Mouse (Mus musculus) heart, embryonic 13.5 days (tissue): ENCODE measurements around the gene Tti1. TPM values are rescaled to one million over a fixed set of nuclear protein-coding genes. Genes with fewer than 3 reads are reported as not detected.
"Not testable (repeated sequence)": the region's sequence is repeated elsewhere in the genome, so short reads cannot be mapped to it uniquely, and the experiment has no call there.

Experiments
- ATAC-seq: fragments of 200-750 bp; cut with Nextera tagmentation; 2 replicates; pipeline ENCODE4 v1.8.0; 2017; ENCODE audit warnings: moderate TSS enrichment; ENCODE audit not compliant: insufficient number of reproducible peaks, low FRiP score, low TSS enrichment; ENCODE audit errors: extremely low read depth
- H3K27ac ChIP-seq: fragments of 300-500 bp; sonication (generic); replicated peaks from 2 replicates; pipeline ENCODE4 v1.5.1; 2015; ENCODE audit warnings: moderate library complexity, mild to moderate bottlenecking, inconsistent platforms
- H3K27me3 ChIP-seq: fragments of 300-500 bp; sonication (generic); replicated peaks from 2 replicates; pipeline ENCODE4 v1.6.1; 2015; ENCODE audit warnings: mild to moderate bottlenecking, inconsistent platforms
- H3K36me3 ChIP-seq: fragments of 300-500 bp; sonication (generic); 2 replicates; pipeline ENCODE4 v1.6.1; 2015; ENCODE audit warnings: mild to moderate bottlenecking, inconsistent platforms
- H3K4me1 ChIP-seq: fragments of 300-500 bp; sonication (generic); 2 replicates; pipeline ENCODE4 v1.6.1; 2015; ENCODE audit warnings: inconsistent platforms
- H3K4me2 ChIP-seq: fragments of 300-500 bp; sonication (generic); 2 replicates; pipeline ENCODE4 v1.6.1; 2015; ENCODE audit warnings: inconsistent platforms, mild to moderate bottlenecking, moderate library complexity
- H3K4me3 ChIP-seq: fragments of 300-500 bp; sonication (generic); 2 replicates; pipeline ENCODE4 v1.5.1; 2015; ENCODE audit warnings: moderate library complexity, mild to moderate bottlenecking, inconsistent platforms
- H3K9ac ChIP-seq: fragments of 300-500 bp; sonication (generic); 2 replicates; pipeline ENCODE4 v1.6.1; 2015; ENCODE audit warnings: inconsistent platforms, mild to moderate bottlenecking, moderate library complexity
- H3K9me3 ChIP-seq: fragments of 300-500 bp; sonication (generic); 2 replicates; pipeline ENCODE4 v1.6.1; 2016; ENCODE audit warnings: inconsistent platforms
- WGBS: fragments of 180-500 bp; shearing (Covaris S2); methylation state at CpG from one replicate; pipeline ENCODE4 v1.1.7; 2015; ENCODE audit warnings: mixed read lengths; 5-methylcytosine and 5-hydroxymethylcytosine counted together
- polyA plus RNA-seq: library from polyadenylated mRNA; unstranded; fragments of >200 nt; fragmentation: Nextera tagmentation; extraction: Ambion mirVana; gene quantifications from 2 replicates; pipeline ENCODE4 v1.2.1, GENCODE M21; 2015

Tti1 gene
- polyA plus RNA-seq, 1 experiment from 2014 or later, result 22.1 TPM

DNA sequence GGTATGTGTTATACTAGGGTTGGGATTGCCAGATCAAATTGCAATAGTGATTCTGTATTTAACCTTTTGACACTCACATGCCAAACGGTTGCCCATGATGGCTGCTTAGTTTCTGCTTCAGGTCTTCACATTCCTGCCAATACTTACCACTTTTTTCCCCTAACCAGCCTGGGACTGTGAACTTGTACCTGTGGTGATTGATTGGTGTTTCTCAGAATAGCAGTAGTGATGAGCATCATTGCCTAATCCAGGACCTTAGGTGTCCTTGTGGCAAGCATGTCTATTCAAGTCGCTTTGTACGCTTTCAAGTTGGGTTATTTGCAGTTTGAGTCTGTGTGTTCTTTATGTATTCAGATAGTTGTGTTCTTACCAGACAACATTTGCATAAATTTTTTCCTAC is 34.8 kb upstream of the Tti1 start:
- Histone ChIP-seq H3K4me2 (no peak overlapping the region), H3K27ac (no peak overlapping the region), H3K4me1 (peaks cover 51% of the 10 kb centered on the region), H3K4me3 (no peak overlapping the region), H3K36me3 (peaks cover 72% of the 10 kb centered on the region), H3K9ac (no peak overlapping the region), H3K9me3 (no peaks in the 10 kb centered on the region), H3K27me3 (no peaks in the 10 kb centered on the region)
- 84% methylated on average over 3 of the region's 3 CpGs for WGBS
- no peak for ATAC-seq

DNA sequence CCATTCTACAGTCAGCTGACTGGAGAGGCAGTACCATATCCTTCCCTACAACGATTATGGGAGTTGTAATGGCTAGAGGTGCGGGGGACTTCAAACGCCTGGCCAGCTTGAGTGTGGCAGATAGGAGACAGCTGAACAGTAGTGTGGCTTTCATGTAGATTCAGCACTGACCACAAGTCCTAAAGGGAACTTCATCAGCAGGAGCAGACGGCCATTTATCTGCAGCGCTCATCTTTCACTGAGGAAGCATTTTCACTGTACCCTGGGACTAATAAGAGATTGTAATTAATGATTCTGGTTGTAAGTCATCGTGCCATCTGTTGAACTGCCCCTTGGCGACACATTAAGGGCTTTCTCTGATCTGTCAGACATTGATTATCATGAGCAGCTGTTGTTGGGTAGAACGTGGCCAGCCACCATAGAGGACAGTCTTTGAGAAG is 31.5 kb upstream of the Tti1 start:
- no peak for ATAC-seq
- H3K27me3 ChIP-seq, result no peaks in the 10 kb centered on the region
- no peak overlapping the region for H3K4me2 ChIP-seq
- no peak overlapping the region for H3K4me3 ChIP-seq
- no peak overlapping the region for H3K9ac ChIP-seq
- peaks cover 86% of the 10 kb centered on the region for H3K36me3 ChIP-seq
- peaks cover 20% of the 10 kb centered on the region for H3K4me1 ChIP-seq
- 63% methylated on average over 8 of the region's 8 CpGs for WGBS
- 0 out of 2 replicates have a peak overlapping the region, but pooled peaks have one; percentile 10 for H3K27ac ChIP-seq
- no peaks in the 10 kb centered on the region for H3K9me3 ChIP-seq

DNA sequence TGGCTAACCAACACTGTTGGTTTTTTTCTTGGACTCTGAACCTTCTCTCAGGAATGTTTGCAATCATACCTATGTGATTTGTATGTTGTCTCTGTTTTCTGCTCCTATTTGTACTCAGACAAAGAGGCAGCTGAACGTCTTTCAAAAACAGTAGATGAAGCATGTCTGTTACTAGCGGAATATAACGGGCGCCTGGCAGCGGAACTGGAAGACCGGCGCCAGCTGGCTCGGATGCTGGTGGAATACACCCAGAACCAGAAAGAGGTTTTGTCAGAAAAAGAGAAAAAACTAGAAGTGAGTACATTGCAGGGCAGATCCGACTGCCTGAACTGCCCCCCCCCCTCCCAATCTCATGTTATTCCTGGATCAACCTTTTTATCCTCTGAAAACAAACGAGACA is 30.3 kb upstream of the Tti1 start:
- ATAC-seq, result no peak
- no peak overlapping the region for H3K9ac ChIP-seq
- no peaks in the 10 kb centered on the region for H3K9me3 ChIP-seq
- no peaks in the 10 kb centered on the region for H3K27me3 ChIP-seq
- peaks cover 89% of the 10 kb centered on the region for H3K36me3 ChIP-seq
- no peak overlapping the region for H3K4me3 ChIP-seq
- WGBS, result 86% methylated on average over 10 of the region's 10 CpGs
- peaks cover 8% of the 10 kb centered on the region for H3K4me1 ChIP-seq
- no peak overlapping the region for H3K27ac ChIP-seq
- no peak overlapping the region for H3K4me2 ChIP-seq

DNA sequence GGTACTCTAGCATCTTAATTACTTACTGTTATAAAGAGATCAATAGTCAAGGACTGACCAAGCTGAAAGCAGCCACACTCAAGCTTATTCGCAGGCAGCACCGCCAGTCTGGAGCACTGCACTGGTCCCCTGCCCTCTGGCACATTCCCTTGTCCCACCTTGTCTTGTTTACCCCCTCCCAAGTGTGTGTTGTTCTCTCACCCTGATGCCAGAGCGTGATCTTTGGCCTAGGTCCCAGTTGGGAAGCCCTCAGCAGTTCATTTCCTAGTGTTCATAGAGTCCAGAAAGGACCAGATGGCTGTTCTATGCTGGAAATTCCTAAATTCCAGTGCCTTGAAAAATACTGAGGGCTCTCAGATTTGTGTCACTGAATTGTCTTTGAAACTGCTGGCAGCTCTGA is 28.8 kb upstream of the Tti1 start:
- no peak for ATAC-seq
- Histone ChIP-seq H3K4me1 (peaks cover 9% of the 10 kb centered on the region), H3K4me3 (no peak overlapping the region), H3K4me2 (no peak overlapping the region), H3K9me3 (no peaks in the 10 kb centered on the region), H3K36me3 (peaks cover 85% of the 10 kb centered on the region), H3K27me3 (no peaks in the 10 kb centered on the region), H3K27ac (no peak overlapping the region), H3K9ac (no peak overlapping the region)
- 81% methylated on average over 3 of the region's 3 CpGs for WGBS

DNA sequence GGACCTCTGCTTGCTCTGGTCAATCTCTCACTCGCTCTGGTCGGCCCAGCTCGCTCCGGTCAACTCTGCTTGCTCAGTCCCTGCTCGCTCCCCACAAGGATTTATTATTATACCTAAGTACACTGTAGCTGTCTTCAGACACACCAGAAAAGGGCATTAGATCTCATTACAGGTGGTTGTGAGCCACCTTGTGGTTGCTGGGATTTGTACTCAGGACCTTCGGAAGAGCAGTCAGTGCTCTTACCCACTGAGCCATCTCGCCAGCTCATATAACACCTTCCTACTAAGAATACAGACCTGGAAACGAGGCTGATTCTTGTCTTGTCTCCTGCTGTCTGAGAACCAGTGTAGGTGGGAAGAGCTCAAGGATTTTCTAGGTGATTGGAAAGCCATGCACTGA is 27.1 kb upstream of the Tti1 start:
- H3K4me1 ChIP-seq, result peaks cover 16% of the 10 kb centered on the region
- H3K4me3 ChIP-seq, H3K27ac ChIP-seq, H3K9ac ChIP-seq, H3K27me3 ChIP-seq, H3K4me2 ChIP-seq, ATAC-seq, H3K9me3 ChIP-seq: not testable (repeated sequence)
- H3K36me3 ChIP-seq, result peaks cover 78% of the 10 kb centered on the region
- 87% methylated on average over 8 of the region's 8 CpGs for WGBS

DNA sequence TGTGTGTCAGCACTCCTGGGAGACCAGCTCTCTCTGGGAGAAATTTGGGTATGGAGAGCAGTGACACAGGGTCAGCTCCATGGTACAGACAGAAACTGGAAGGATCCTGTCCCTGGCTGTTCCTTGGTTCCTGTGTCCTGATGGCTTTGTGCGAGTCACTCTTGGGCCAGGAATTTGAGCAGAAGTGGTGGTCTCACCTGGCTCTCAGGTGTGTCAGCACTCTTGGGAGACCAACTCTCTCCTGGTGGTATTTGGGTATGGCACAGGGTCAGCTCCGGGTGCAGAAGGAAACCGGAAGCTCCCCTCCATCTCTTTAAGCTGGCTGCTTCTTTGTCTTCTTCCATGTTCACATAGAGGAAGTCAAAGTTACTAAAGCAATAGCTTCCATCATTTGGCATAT is 26.4 kb upstream of the Tti1 start:
- Histone ChIP-seq H3K9ac (no peak overlapping the region), H3K9me3 (no peaks in the 10 kb centered on the region), H3K36me3 (peaks cover 77% of the 10 kb centered on the region), H3K4me1 (peaks cover 15% of the 10 kb centered on the region), H3K27me3 (no peaks in the 10 kb centered on the region), H3K4me3 (no peak overlapping the region), H3K27ac (no peak overlapping the region), H3K4me2 (no peak overlapping the region)
- WGBS, result 83% methylated on average over 3 of the region's 3 CpGs
- ATAC-seq, result no peak

DNA sequence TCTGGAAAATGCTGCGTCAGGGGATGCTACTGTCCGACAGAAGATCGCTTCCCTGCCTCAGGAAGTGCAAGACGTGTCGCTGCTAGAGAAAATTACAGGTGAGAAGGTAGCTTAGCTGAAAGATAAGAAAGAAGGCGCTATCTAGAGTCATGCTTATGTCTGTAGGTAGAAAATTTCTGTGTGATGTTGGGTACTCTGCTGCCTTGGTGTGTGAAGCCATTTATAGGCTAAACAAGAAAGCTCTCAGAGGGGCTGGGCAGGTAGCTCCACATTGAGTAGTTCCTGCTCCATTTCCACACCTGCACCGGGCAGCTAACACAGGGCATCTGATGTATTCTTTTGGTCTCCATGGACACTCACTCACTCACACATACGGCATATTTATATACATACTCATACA is 21.9 kb upstream of the Tti1 start:
- Histone ChIP-seq H3K9ac (no peak overlapping the region), H3K27ac (no peak overlapping the region), H3K27me3 (no peaks in the 10 kb centered on the region), H3K4me2 (no peak overlapping the region), H3K4me3 (no peak overlapping the region), H3K36me3 (peaks cover 74% of the 10 kb centered on the region), H3K9me3 (no peaks in the 10 kb centered on the region), H3K4me1 (peaks cover 9% of the 10 kb centered on the region)
- 96% methylated on average over 8 of the region's 8 CpGs for WGBS
- no peak for ATAC-seq

DNA sequence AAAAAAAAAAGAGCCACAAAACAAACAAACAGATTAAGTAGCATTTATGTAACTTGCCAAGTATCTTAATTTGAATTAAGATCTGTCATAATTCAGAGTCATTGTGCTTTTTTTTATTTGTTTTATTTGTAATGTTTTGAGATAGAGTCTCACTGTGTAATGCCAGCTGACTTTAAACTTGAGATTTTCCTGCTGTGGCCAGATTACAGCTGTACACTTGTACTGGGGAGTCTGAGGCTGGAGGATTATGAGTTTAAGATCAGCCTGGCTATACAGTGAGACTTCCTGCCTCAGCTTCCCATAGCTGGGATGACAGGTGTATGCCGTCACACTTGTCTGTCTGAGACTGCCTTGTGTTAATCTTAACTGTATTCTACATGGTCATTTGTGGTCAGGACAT is 20.5 kb upstream of the Tti1 start:
- Histone ChIP-seq H3K4me1 (peaks cover 9% of the 10 kb centered on the region), H3K27me3 (no peaks in the 10 kb centered on the region), H3K9me3 (no peaks in the 10 kb centered on the region), H3K27ac (no peak overlapping the region), H3K4me2 (no peak overlapping the region), H3K9ac (no peak overlapping the region), H3K36me3 (peaks cover 79% of the 10 kb centered on the region), H3K4me3 (no peak overlapping the region)
- 92% methylated on average over 1 of the region's 1 CpGs for WGBS
- ATAC-seq, result no peak

DNA sequence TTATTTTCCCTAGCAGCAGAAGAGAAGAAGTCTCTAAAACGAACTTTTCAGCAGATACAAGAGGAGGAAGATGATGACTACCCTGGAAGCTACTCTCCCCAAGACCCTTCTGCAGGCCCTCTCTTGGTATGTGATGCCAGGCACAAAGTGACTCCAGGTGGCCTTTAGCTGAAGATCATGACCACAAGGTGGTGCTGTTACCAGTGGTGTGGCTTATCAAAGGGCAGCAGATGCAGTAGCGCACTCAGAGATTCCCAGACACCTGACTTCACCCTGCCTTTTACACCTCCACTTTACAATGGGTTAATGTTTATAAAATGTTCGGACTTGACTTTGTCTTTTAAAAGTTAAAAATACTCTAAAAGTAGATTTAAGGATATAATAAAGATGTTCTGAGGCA is 19.7 kb upstream of the Tti1 start:
- Histone ChIP-seq H3K27me3 (no peaks in the 10 kb centered on the region), H3K4me3 (no peak overlapping the region), H3K36me3 (peaks cover 87% of the 10 kb centered on the region), H3K27ac (no peak overlapping the region), H3K4me1 (peaks cover 9% of the 10 kb centered on the region), H3K9ac (no peak overlapping the region), H3K9me3 (no peaks in the 10 kb centered on the region), H3K4me2 (no peak overlapping the region)
- no peak for ATAC-seq
- 53% methylated on average over 3 of the region's 3 CpGs for WGBS

DNA sequence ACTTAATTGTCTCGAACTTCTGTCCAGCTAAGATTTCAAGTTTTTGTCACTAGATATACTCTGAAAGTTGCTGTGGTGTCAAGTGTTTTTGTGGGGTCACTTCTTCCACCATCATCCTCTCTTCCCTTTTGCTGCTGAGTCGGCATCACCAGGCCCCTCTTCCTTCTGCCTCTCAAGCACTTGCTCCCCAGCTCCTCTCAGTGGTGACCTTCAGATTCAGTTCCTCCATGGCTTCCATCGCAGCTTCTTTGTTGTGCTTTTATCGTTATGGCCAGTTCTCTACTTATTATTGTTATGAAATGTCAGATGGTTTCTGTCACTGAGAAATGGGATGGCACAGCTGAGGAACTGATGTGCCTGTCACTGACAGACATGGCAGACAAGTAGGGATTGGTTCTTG is 18.0 kb upstream of the Tti1 start:
- no peak for ATAC-seq
- no peak overlapping the region for H3K4me3 ChIP-seq
- H3K36me3 ChIP-seq, result peaks cover 85% of the 10 kb centered on the region
- no peaks in the 10 kb centered on the region for H3K9me3 ChIP-seq
- no peak overlapping the region for H3K9ac ChIP-seq
- no peaks in the 10 kb centered on the region for H3K27me3 ChIP-seq
- no peak overlapping the region for H3K4me2 ChIP-seq
- no peak overlapping the region for H3K27ac ChIP-seq
- 76% methylated on average over 4 of the region's 4 CpGs for WGBS
- no peaks in the 10 kb centered on the region for H3K4me1 ChIP-seq

DNA sequence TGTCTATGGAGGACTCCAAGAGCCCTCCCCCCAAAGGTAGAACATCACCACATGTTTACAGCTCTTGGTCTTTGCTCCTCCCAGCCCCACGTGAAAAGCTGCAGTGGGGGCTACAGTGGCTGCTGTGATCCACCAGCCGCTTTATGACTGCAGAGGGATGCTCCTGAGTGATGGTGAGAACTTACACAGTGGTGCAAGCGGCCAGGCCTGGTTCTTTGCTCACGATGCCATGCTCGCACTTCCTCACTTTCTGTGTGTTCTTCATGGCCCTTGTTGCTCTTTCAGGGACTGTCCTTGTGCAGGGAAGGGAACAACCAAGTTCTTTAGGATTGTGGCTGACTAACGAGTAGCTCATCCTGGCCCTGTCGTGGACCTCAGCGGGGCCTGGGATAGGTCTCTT is 15.3 kb upstream of the Tti1 start:
- no peak for ATAC-seq
- Histone ChIP-seq H3K27ac (no peak overlapping the region), H3K9me3 (no peaks in the 10 kb centered on the region), H3K4me3 (no peak overlapping the region), H3K4me2 (no peak overlapping the region), H3K27me3 (no peaks in the 10 kb centered on the region), H3K4me1 (0 out of 2 replicates have a peak, but pooled peaks cover 2% of the 10 kb centered on the region), H3K9ac (no peak overlapping the region), H3K36me3 (peaks cover 93% of the 10 kb centered on the region)
- WGBS, result 87% methylated on average over 8 of the region's 8 CpGs

DNA sequence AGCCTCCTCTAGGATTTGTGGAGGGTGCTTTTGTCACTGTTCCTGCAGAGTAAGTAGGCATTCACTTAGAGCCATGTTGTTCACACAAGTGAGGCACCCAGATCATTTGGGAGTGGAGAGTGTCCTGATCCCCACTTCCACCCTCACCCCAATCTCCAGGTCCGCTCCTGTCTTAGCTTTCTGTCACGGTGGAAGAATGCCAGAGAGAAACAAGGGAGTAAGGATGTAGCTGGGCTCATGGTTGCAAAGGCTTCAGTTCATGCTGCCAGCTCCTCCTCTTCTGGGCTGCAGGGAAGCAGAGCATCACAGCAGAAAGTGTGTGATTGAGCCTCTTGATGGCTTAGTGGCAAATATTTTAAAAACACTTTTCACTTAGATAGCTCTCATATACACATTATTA is 12.2 kb upstream of the Tti1 start:
- no peak overlapping the region for H3K27ac ChIP-seq
- H3K9ac ChIP-seq, result no peak overlapping the region
- peaks cover 80% of the 10 kb centered on the region for H3K36me3 ChIP-seq
- H3K9me3 ChIP-seq, result no peaks in the 10 kb centered on the region
- H3K4me1 ChIP-seq, result peaks cover 22% of the 10 kb centered on the region
- H3K4me2 ChIP-seq, result no peak overlapping the region
- H3K4me3 ChIP-seq, result no peak overlapping the region
- WGBS, result 77% methylated on average over 2 of the region's 2 CpGs
- H3K27me3 ChIP-seq, result no peaks in the 10 kb centered on the region
- no peak for ATAC-seq
